Mouse (Mus musculus) olfactory bulb, adult 2 months (tissue): ENCODE measurements around the gene Dlg2.

Source experiments
- CTCF ChIP-seq: fragments of 200-500 bp; IDR thresholded peaks from 2 replicates; pipeline ENCODE4 v1.5.1; 2012; ENCODE audit warnings: low read depth, mild to moderate bottlenecking, low read length, moderate library complexity; ENCODE audit not compliant: insufficient read depth
- POLR2A ChIP-seq: fragments of 200-500 bp; IDR thresholded peaks from 2 replicates; pipeline ENCODE4 v1.6.1; 2012; ENCODE audit warnings: mild to moderate bottlenecking, low read depth, low read length, moderate library complexity; ENCODE audit not compliant: insufficient read depth

GRCm38 (mm10) chr7:91543286-91543650 lies 1066.8 kb downstream of the Dlg2 start:
- TF ChIP-seq CTCF (no peak), POLR2A (no peak)
